In the genomic region with DNA sequence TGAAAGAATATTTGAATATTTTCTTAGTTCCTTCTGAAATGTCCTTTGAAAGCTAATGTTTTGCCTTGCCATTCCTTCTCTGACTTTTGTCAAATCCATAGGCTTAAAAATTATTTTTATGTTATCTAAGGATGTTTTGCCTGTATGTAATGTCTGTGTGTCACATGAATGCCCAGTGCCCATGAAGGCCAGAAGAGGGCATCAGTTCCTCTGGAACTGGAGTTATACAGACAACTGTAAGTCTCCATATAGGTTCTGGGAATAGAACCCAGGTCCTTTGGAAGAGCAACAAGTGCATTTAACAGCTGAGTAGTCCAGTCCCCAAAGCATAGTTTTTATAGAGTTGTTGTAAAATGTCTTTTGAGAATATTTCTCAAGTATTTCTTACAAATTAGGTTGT, we compare ENCODE assay signal across 11 mouse cellular contexts. TPM values are rescaled to one million over a fixed set of nuclear protein-coding genes. Genes with fewer than 3 reads are reported as not detected.
DNase-seq lines count a peak whose midpoint lies in the region; TF ChIP-seq lines count a peak whose summit lies in the region.
"Had no signal": no experiment of that assay in that cellular context is flagged by ENCODE, and none has a peak within 500 bp of the region (broad histone marks: within the 10 kb centered on the region; RNA-seq: fewer than 3 reads in every experiment).

No protein-coding gene starts in this region.

- intact Hi-C loops in left cerebral cortex, adult 2 months (cut with DNase I) = no loop called here
- intact Hi-C loops in left cerebral cortex, postnatal 4 days (cut with DNase I) = no loop called here

- TF ChIP-seq CTCF in left cerebral cortex, adult 2 months (IDR thresholded peaks at IDR 0.05) = peak; percentile 28; the same call in 1 of the 2 replicates

- peak; percentile 5 to 11 for DNase-seq in cerebellum, postnatal 10 days
- no peak for DNase-seq in cerebellum, adult 18-20 months
- no peak for DNase-seq in left cerebral cortex, adult 2 months (ENCODE audit: extremely low spot score in 1 of 2, low spot score in 2 of 2)
- no peak for DNase-seq in left cerebral cortex, postnatal 4 days
- DNase-seq in NIH3T3 (ENCODE audit: low read depth) = peak; percentile 36
- peak; percentile 47 for DNase-seq in lung, postnatal 36 days
- no peak for DNase-seq in layer of hippocampus, postnatal 10 days (ENCODE audit: low spot score in 2 of 2)
- DNase-seq in spleen, postnatal 14 days (ENCODE audit: low spot score in 2 of 2) = no peak

- no peak overlapping the region for H3K27ac ChIP-seq in left cerebral cortex, adult 2 months
- H3K27ac ChIP-seq: neural tube, embryonic 12.5 days had no signal

- no peak overlapping the region for H3K4me3 ChIP-seq in left cerebral cortex, adult 2 months
- H3K4me3 ChIP-seq: neural tube, embryonic 12.5 days had no signal

RNA-seq across cellular contexts. Expression of gene Spata9, which starts 15.0 kb away (rescaled TPM):
- total RNA-seq in left cerebral cortex, adult 2 months (2021) = not detected
- 1 to 10 TPM in 1 of 2 experiments, under 1 TPM in 1; 0.68 to 1.3 TPM for total RNA-seq in left cerebral cortex, postnatal 4 days (2021)
- under 1 TPM; 0.51 to 0.62 TPM for total RNA-seq in layer of hippocampus, postnatal 10 days (2021)
- total RNA-seq: adrenal gland, postnatal 36 days; left cerebral cortex, adult 18-20 months had no signal

RNA-seq across cellular contexts. Expression of gene Rfesd, which starts 36.6 kb away (rescaled TPM):
- total RNA-seq in left cerebral cortex, adult 2 months (2021) = 10 to 100 TPM; 18.7 to 19.3 TPM
- total RNA-seq in left cerebral cortex, postnatal 4 days (2021) = 10 to 100 TPM; 14.2 to 15.1 TPM
- total RNA-seq in layer of hippocampus, postnatal 10 days (2021) = 10 to 100 TPM; 19.7 to 20.4 TPM

RNA-seq across cellular contexts. Expression of gene Rhobtb3, which starts 38.2 kb away (rescaled TPM):
- 10 to 100 TPM; 13.6 to 15.3 TPM for total RNA-seq in left cerebral cortex, adult 2 months (2021)
- total RNA-seq in left cerebral cortex, postnatal 4 days (2021) = 10 to 100 TPM; 29.7 to 33.7 TPM
- 10 to 100 TPM; 24.9 to 26.0 TPM for total RNA-seq in layer of hippocampus, postnatal 10 days (2021)

Comparison
In these comparisons a context has a peak if more than half of its experiments do, and no peak if none do; other contexts are left out.
1. DNase-seq: peak in cerebellum, postnatal 10 days (2 of 2), NIH3T3 (single experiment) and lung, postnatal 36 days (single experiment); none in cerebellum, adult 18-20 months (0 of 2), left cerebral cortex, adult 2 months (0 of 2), left cerebral cortex, postnatal 4 days (single experiment), layer of hippocampus, postnatal 10 days (0 of 2) and spleen, postnatal 14 days (0 of 2).